Mouse (Mus musculus) mouse trophoblast stem cell (cell line): ENCODE data around the gene Fam19a3.
"Not testable (repeated sequence)": the region's sequence is repeated elsewhere in the genome, so short reads cannot be mapped to it uniquely, and the experiment has no call there.

ENCODE experiments used
- in situ Hi-C, 2 experiments: fragments of 300-500 bp; cut with MseI, MboI; formaldehyde crosslinking; loops; 2 replicates in 1 of 2; 3 replicates in 1 of 2; pipeline ENCODE4 v1.15.1; 2025

The Fam19a3 gene

GRCm38 (mm10) chr3:104765021-104765420 lies 16.6 kb downstream of the Fam19a3 start:
- in situ Hi-C loops: no loop called here

- in situ Hi-C loops: not testable (repeated sequence)
Observed at GRCm38 (mm10) chr3:104762103-104762863, 19.4 kb downstream of the Fam19a3 start.

GRCm38 (mm10) chr3:104758869-104759268 lies 22.8 kb downstream of the Fam19a3 start:
- in situ Hi-C loops: no loop called here

- in situ Hi-C loops: no loop called here
Observed at GRCm38 (mm10) chr3:104758406-104758805, 23.2 kb downstream of the Fam19a3 start.

GRCm38 (mm10) chr3:104752845-104753244 lies 28.8 kb downstream of the Fam19a3 start:
- in situ Hi-C loops: not testable (repeated sequence)

GRCm38 (mm10) chr3:104743864-104744263 lies 37.8 kb downstream of the Fam19a3 start:
- in situ Hi-C loops: no loop called here

DNA sequence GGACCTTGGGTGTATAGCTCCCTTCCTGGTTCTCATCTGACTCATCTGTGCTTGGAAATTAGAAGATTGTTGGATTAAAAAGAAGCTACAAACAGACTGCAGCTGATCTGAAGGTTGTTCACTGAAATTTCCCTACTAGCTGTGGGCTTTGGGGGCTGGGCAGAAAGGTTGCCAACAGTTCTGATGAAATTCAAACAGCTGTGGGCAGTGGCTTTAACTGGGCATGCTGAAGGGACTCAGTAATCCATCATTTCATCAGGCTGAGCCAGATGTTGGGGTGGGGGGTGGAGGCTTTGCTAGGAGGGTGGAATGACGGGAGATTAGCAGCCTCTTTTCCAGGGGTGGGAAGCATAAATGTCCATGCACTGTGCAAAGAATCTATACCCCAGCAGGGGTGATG lies 38.5 kb downstream of the Fam19a3 start:
- in situ Hi-C loops: no loop called here

- in situ Hi-C loops: no loop called here
Observed at GRCm38 (mm10) chr3:104741954-104742353, 39.7 kb downstream of the Fam19a3 start.

DNA sequence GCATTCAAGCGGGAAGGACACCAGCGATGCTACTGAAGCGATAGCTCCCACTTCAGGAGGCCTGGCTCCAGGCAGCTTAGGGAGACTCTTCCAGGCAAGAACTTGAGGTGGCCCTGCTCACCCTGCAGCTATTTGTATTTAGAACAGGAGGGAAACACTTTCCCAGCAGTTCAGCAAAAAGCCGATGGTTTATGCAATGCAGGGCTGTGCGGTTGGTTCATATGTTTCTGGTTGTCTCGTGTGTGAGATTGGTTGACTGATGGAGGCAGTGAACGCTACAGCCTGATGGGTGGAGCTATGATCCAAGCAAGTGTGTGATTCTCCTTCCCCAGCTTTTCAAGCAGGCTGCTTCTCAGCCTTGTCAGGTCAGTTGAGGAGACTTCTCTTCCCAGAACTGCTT lies 47.0 kb downstream of the Fam19a3 start:
- in situ Hi-C loops: no loop called here

DNA sequence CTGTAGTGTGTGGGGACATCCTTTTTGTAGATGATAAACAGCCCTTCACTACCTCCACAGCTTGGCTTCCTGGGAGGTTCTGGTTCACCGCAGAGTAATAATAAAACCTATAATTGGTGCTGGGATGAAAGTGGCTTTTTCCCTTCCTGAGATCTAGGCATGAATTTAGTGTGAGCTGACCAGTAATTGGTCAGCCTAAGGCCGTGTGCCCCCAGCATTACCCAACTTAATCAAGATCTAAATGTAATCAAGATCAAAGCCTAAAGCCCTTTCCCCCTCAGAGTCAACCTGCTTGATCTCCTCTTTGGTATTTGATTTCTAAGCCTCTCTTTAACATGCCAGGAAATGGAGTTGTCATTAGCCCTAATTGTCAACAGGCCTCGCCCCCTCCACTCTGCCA lies 48.7 kb downstream of the Fam19a3 start:
- in situ Hi-C loops: no loop called here

DNA sequence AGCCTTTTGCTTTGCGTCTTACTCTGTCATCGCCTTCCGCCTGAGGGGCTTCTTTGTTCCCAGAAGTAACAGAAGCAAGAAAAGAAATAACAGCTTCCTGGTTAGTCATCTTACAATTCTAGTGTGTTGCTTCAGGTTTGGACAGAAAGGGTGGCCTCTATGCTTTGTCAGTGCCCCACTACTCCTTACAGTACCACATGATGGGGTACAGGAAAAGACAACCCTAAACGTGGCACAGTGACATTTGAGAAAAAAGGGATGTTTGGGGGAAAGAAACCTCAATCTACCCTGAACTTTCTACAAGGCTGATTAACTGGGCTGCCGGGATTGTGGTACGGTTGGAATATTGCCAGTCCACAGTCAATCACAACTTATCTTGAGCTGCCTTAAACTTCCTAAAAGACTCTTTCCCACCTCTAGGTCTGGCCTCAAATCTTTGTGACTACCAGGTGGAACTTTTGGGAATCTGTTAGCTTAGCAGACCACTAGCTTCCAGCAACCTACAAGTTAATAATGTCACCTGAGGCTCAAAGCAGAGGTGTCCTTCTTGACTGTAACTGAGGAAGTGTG lies 52.3 kb downstream of the Fam19a3 start:
- in situ Hi-C loops: no loop called here
